Mouse (Mus musculus) myocyte (in vitro differentiated cells): ENCODE measurements around the gene Tagln. TPM values are rescaled to one million over a fixed set of nuclear protein-coding genes. Genes with fewer than 3 reads are reported as not detected.

Experiments
- H3K27me3 ChIP-seq: one replicate; pipeline ENCODE4 v1.6.1; 2011; ENCODE audit not compliant: control insufficient read depth, insufficient read depth, insufficient read length
- H3K36me3 ChIP-seq: one replicate; pipeline ENCODE4 v1.6.1; 2011; ENCODE audit not compliant: control insufficient read depth, insufficient read depth
- H3K4me2 ChIP-seq: one replicate; pipeline ENCODE4 v1.6.1; 2011; ENCODE audit warnings: low read depth, control low read depth
- H3K4me3 ChIP-seq: one replicate; pipeline ENCODE4 v1.5.1; 2011; ENCODE audit warnings: mild to moderate bottlenecking, control low read depth, moderate library complexity
- H3K79me2 ChIP-seq: one replicate; pipeline ENCODE4 v1.6.1; 2011; ENCODE audit not compliant: control insufficient read depth, insufficient read depth
- H3ac ChIP-seq: one replicate; pipeline ENCODE4 v1.6.1; 2011; ENCODE audit not compliant: control insufficient read depth, insufficient read length
- CEBPB ChIP-seq: IDR thresholded peaks from 2 replicates; pipeline ENCODE4 v1.6.1; 2011; ENCODE audit warnings: mild to moderate bottlenecking, moderate library complexity; ENCODE audit not compliant: poor library complexity, insufficient read depth, severe bottlenecking
- E2F4 ChIP-seq: IDR thresholded peaks from one replicate; pipeline ENCODE4 v1.6.1; 2011; ENCODE audit warnings: mild to moderate bottlenecking, control low read depth, moderate library complexity; ENCODE audit not compliant: insufficient read depth
- MAX ChIP-seq: IDR thresholded peaks from one replicate; pipeline ENCODE4 v1.6.1; 2011; ENCODE audit warnings: low read depth, mild to moderate bottlenecking, control low read depth
- MYOD1 ChIP-seq, 3 experiments: IDR thresholded peaks; one replicate each; pipeline ENCODE4 v1.6.1; 2011; ENCODE audit warnings: control low read depth in 2 of 3, low read depth in 2 of 3, mild to moderate bottlenecking in 2 of 3, moderate library complexity in 1 of 3; ENCODE audit not compliant: insufficient read length in 2 of 3, control insufficient read depth in 1 of 3
- MYOG ChIP-seq, 3 experiments: IDR thresholded peaks; one replicate each; pipeline ENCODE4 v1.6.1; 2011; ENCODE audit warnings: control low read depth in 2 of 3, low read depth in 2 of 3, mild to moderate bottlenecking in 2 of 3; ENCODE audit not compliant: insufficient read length in 2 of 3, control insufficient read depth in 1 of 3, insufficient read depth in 1 of 3
- POLR2A ChIP-seq: IDR thresholded peaks from one replicate; pipeline ENCODE4 v1.6.1; 2011; ENCODE audit warnings: low read depth, mild to moderate bottlenecking, control low read depth, moderate library complexity; ENCODE audit not compliant: insufficient read length
- POLR2AphosphoS2 ChIP-seq: IDR thresholded peaks from one replicate; pipeline ENCODE4 v1.6.1; 2011; ENCODE audit warnings: low read depth, control low read depth; ENCODE audit not compliant: insufficient read length
- REST ChIP-seq: IDR thresholded peaks from one replicate; pipeline ENCODE4 v1.6.1; 2011; ENCODE audit warnings: mild to moderate bottlenecking, control low read depth, moderate library complexity; ENCODE audit not compliant: insufficient read depth, insufficient read length
- SRF ChIP-seq: IDR thresholded peaks from one replicate; pipeline ENCODE4 v1.6.1; 2011; ENCODE audit warnings: low read depth; ENCODE audit not compliant: control insufficient read depth, insufficient read length
- TCF12 ChIP-seq: IDR thresholded peaks from one replicate; pipeline ENCODE4 v1.6.1; 2011; ENCODE audit warnings: mild to moderate bottlenecking, control low read depth; ENCODE audit not compliant: poor library complexity, insufficient read depth, severe bottlenecking
- TCF3 ChIP-seq: IDR thresholded peaks from one replicate; pipeline ENCODE4 v1.6.1; 2011; ENCODE audit warnings: low read depth, control low read depth; ENCODE audit not compliant: insufficient read length
- USF1 ChIP-seq: IDR thresholded peaks from one replicate; pipeline ENCODE4 v1.6.1; 2011; ENCODE audit warnings: low read depth, mild to moderate bottlenecking, control low read depth, moderate library complexity
- polyA plus RNA-seq: library from polyadenylated mRNA; unstranded; fragments of >200 nt; fragmentation: generic; extraction: Trizol; gene quantifications from one replicate; pipeline ENCODE4 v1.2.1, GENCODE M21; 2012; ENCODE audit warnings: missing spikeins

Tagln gene
- polyA plus RNA-seq, 1 experiment: 142 TPM

- H3ac ChIP-seq: no peak overlapping the region
- H3K27me3 ChIP-seq: no peaks in the 10 kb centered on the region
- TF ChIP-seq CEBPB (no peak), TCF3 (no peak), SRF (no peak), POLR2AphosphoS2 (no peak), USF1 (no peak), MYOG (IDR thresholded peaks at IDR 0.05; ENCODE audit: control insufficient read depth in 1 of 3, insufficient read depth in 1 of 3, insufficient read length in 2 of 3, low read depth in 2 of 3) (no peak), POLR2A (no peak), MYOD1 (IDR thresholded peaks at IDR 0.05; ENCODE audit: control insufficient read depth in 1 of 3, insufficient read length in 2 of 3, low read depth in 2 of 3) (no peak), REST (no peak), MAX (no peak), TCF12 (no peak), E2F4 (no peak)
- no peak overlapping the region for H3K4me2 ChIP-seq
- H3K79me2 ChIP-seq: peaks cover 94% of the 10 kb centered on the region
- H3K4me3 ChIP-seq: no peak overlapping the region
- H3K36me3 ChIP-seq: peaks cover 12% of the 10 kb centered on the region
Observed at GRCm38 (mm10) chr9:45980611-45981010, 44.8 kb upstream of the Tagln start.

- H3K79me2 ChIP-seq: peaks cover 90% of the 10 kb centered on the region
- no peak overlapping the region for H3K4me2 ChIP-seq
- TF ChIP-seq MYOD1 (IDR thresholded peaks at IDR 0.05; ENCODE audit: control insufficient read depth in 1 of 3, insufficient read length in 2 of 3, low read depth in 2 of 3) (no peak), POLR2AphosphoS2 (no peak), MYOG (IDR thresholded peaks at IDR 0.05; ENCODE audit: control insufficient read depth in 1 of 3, insufficient read depth in 1 of 3, insufficient read length in 2 of 3, low read depth in 2 of 3) (no peak), MAX (no peak), CEBPB (no peak), REST (no peak), TCF12 (no peak), POLR2A (no peak), E2F4 (no peak), USF1 (no peak), TCF3 (no peak), SRF (no peak)
- H3K36me3 ChIP-seq: peaks cover 16% of the 10 kb centered on the region
- H3K27me3 ChIP-seq: no peaks in the 10 kb centered on the region
- H3K4me3 ChIP-seq: no peak overlapping the region
- no peak overlapping the region for H3ac ChIP-seq
Observed at GRCm38 (mm10) chr9:45979778-45980177, 43.9 kb upstream of the Tagln start.

- H3K36me3 ChIP-seq: peaks cover 27% of the 10 kb centered on the region
- no peak for TF ChIP-seq SRF
- TF ChIP-seq MAX: no peak
- TF ChIP-seq CEBPB: no peak
- TF ChIP-seq REST: no peak
- TF ChIP-seq POLR2AphosphoS2: no peak
- no peak for TF ChIP-seq USF1
- TF ChIP-seq MYOG (IDR thresholded peaks at IDR 0.05; ENCODE audit: control insufficient read depth in 1 of 3, insufficient read depth in 1 of 3, insufficient read length in 2 of 3, low read depth in 2 of 3): no peak
- no peak for TF ChIP-seq POLR2A
- no peak for TF ChIP-seq TCF12
- TF ChIP-seq E2F4: no peak
- no peak for TF ChIP-seq MYOD1 (IDR thresholded peaks at IDR 0.05; ENCODE audit: control insufficient read depth in 1 of 3, insufficient read length in 2 of 3, low read depth in 2 of 3)
- no peak for TF ChIP-seq TCF3
- H3ac ChIP-seq: no peak overlapping the region
- no peaks in the 10 kb centered on the region for H3K27me3 ChIP-seq
- peaks cover 61% of the 10 kb centered on the region for H3K79me2 ChIP-seq
- H3K4me2 ChIP-seq: no peak overlapping the region
- no peak overlapping the region for H3K4me3 ChIP-seq
Observed at GRCm38 (mm10) chr9:45976884-45977283, 41.0 kb upstream of the Tagln start.

- TF ChIP-seq MAX (no peak), TCF3 (no peak), POLR2AphosphoS2 (no peak), MYOD1 (IDR thresholded peaks at IDR 0.05; ENCODE audit: control insufficient read depth in 1 of 3, insufficient read length in 2 of 3, low read depth in 2 of 3) (no peak), USF1 (no peak), REST (no peak), MYOG (IDR thresholded peaks at IDR 0.05; ENCODE audit: control insufficient read depth in 1 of 3, insufficient read depth in 1 of 3, insufficient read length in 2 of 3, low read depth in 2 of 3) (no peak), CEBPB (no peak), E2F4 (no peak), SRF (no peak), POLR2A (no peak), TCF12 (no peak)
- Histone ChIP-seq H3K36me3 (peaks cover 51% of the 10 kb centered on the region), H3K4me3 (no peak overlapping the region), H3K4me2 (no peak overlapping the region), H3K79me2 (no peaks in the 10 kb centered on the region), H3K27me3 (no peaks in the 10 kb centered on the region), H3ac (no peak overlapping the region)
Observed at GRCm38 (mm10) chr9:45963577-45963976, 27.7 kb upstream of the Tagln start.

- no peak for TF ChIP-seq E2F4
- no peak for TF ChIP-seq TCF3
- TF ChIP-seq MAX: no peak
- no peak for TF ChIP-seq MYOG (IDR thresholded peaks at IDR 0.05; ENCODE audit: control insufficient read depth in 1 of 3, insufficient read depth in 1 of 3, insufficient read length in 2 of 3, low read depth in 2 of 3)
- TF ChIP-seq POLR2A: no peak
- TF ChIP-seq CEBPB: no peak
- TF ChIP-seq USF1: no peak
- no peak for TF ChIP-seq TCF12
- TF ChIP-seq MYOD1 (IDR thresholded peaks at IDR 0.05; ENCODE audit: control insufficient read depth in 1 of 3, insufficient read length in 2 of 3, low read depth in 2 of 3): no peak
- Histone ChIP-seq H3ac (no peak overlapping the region), H3K4me2 (no peak overlapping the region), H3K4me3 (no peak overlapping the region), H3K79me2 (no peaks in the 10 kb centered on the region), H3K27me3 (no peaks in the 10 kb centered on the region), H3K36me3 (peaks cover 35% of the 10 kb centered on the region)
Observed at GRCm38 (mm10) chr9:45961855-45962254, 26.0 kb upstream of the Tagln start.
